Mouse (Mus musculus): ENCODE measurements at regions not wholly inside any gene's neighbourhood (a gene's known extent, or its start where the extent isn't known, plus 50 kb on each side); places are given as distances from the start of the nearest gene placed in this dataset.
A peak's percentile ranks its signal among the peaks of the same experiment; 100 is the strongest.

GRCm38 (mm10) chr16:9264554-9265145 is 434.8 kb downstream of the 1810013L24Rik start:
- DNase-seq, result no peak

GRCm38 (mm10) chr16:9267204-9267603 is 437.3 kb downstream of the 1810013L24Rik start:
- no peak for DNase-seq

GRCm38 (mm10) chr16:9270099-9270498 is 440.2 kb downstream of the 1810013L24Rik start:
- no peak for DNase-seq

GRCm38 (mm10) chr16:9270671-9271070 is 440.8 kb downstream of the 1810013L24Rik start:
- DNase-seq, result no peak

- DNase-seq, result no peak
Measured at GRCm38 (mm10) chr16:9273751-9274300, 443.9 kb downstream of the 1810013L24Rik start.

- DNase-seq, result no peak
Measured at GRCm38 (mm10) chr16:9274583-9275100, 444.7 kb downstream of the 1810013L24Rik start.

GRCm38 (mm10) chr16:9275426-9275825 is 445.5 kb downstream of the 1810013L24Rik start:
- DNase-seq, result no peak

- DNase-seq, result no peak
Measured at GRCm38 (mm10) chr16:9277064-9277463, 447.2 kb downstream of the 1810013L24Rik start.

- DNase-seq, result no peak
Measured at GRCm38 (mm10) chr16:9279726-9280125, 449.8 kb downstream of the 1810013L24Rik start.

- no peak for DNase-seq
Measured at GRCm38 (mm10) chr16:9280431-9280830, 450.5 kb downstream of the 1810013L24Rik start.

- DNase-seq, result peak; percentile 66 to 78
Measured at GRCm38 (mm10) chr16:9280931-9281330, 451.0 kb downstream of the 1810013L24Rik start.

GRCm38 (mm10) chr16:9284423-9284822 is 454.5 kb downstream of the 1810013L24Rik start:
- no peak for DNase-seq

- DNase-seq, result no peak
Measured at GRCm38 (mm10) chr16:9285921-9286320, 456.0 kb downstream of the 1810013L24Rik start.

GRCm38 (mm10) chr16:9287557-9287956 is 457.7 kb downstream of the 1810013L24Rik start:
- no peak for DNase-seq

GRCm38 (mm10) chr16:9291356-9292020 is 461.6 kb downstream of the 1810013L24Rik start:
- DNase-seq, result peak; percentile 7 to 26

- DNase-seq, result no peak
Measured at GRCm38 (mm10) chr16:9303134-9303533, 473.2 kb downstream of the 1810013L24Rik start.

- DNase-seq, result no peak
Measured at GRCm38 (mm10) chr16:9304079-9304478, 474.2 kb downstream of the 1810013L24Rik start.

GRCm38 (mm10) chr16:9310744-9311143 is 480.8 kb downstream of the 1810013L24Rik start:
- DNase-seq, result peak; percentile 12 to 24

GRCm38 (mm10) chr16:9335626-9336025 is 505.7 kb downstream of the 1810013L24Rik start:
- peak; percentile 53 to 69 for DNase-seq

GRCm38 (mm10) chr16:9336063-9336462 is 506.2 kb downstream of the 1810013L24Rik start:
- peak; percentile 76 to 77 for DNase-seq

GRCm38 (mm10) chr16:9339456-9339855 is 509.6 kb downstream of the 1810013L24Rik start:
- DNase-seq, result no peak

GRCm38 (mm10) chr16:9341245-9341644 is 511.3 kb downstream of the 1810013L24Rik start:
- DNase-seq, result no peak

- DNase-seq, result no peak
Measured at GRCm38 (mm10) chr16:9353811-9354210, 523.9 kb downstream of the 1810013L24Rik start.

Measured in cerebellum, postnatal 10 days (tissue).